Mouse (Mus musculus) forebrain, embryonic 14.5 days (tissue): ENCODE measurements at regions not wholly inside any gene's neighbourhood (a gene's known extent, or its start where the extent isn't known, plus 50 kb on each side); places are given as distances from the start of the nearest gene placed in this dataset.

Experiments used
- ATAC-seq: fragments of 200-750 bp; cut with Nextera tagmentation; 2 replicates; pipeline ENCODE4 v1.8.0; 2017; ENCODE audit warnings: mild to moderate bottlenecking, moderate library complexity
- DNase-seq: peaks from one replicate; pipeline ENCODE4 v3.0.0-alpha.2; 2015; ENCODE audit warnings: low spot score
- H3K27ac ChIP-seq: fragments of 300-500 bp; sonication (generic); 2 replicates; pipeline ENCODE4 v1.5.1; 2014; ENCODE audit warnings: low read depth, mild to moderate bottlenecking, control low read depth, low read length, moderate library complexity
- H3K27me3 ChIP-seq: fragments of 300-500 bp; sonication (generic); replicated peaks from 2 replicates; pipeline ENCODE4 v1.6.1; 2014; ENCODE audit warnings: low read length, control low read depth, mixed read lengths; ENCODE audit not compliant: control insufficient read depth, insufficient read depth
- H3K36me3 ChIP-seq: fragments of 300-500 bp; sonication (generic); 2 replicates; pipeline ENCODE4 v1.6.1; 2014; ENCODE audit warnings: low read length, control low read depth; ENCODE audit not compliant: control insufficient read depth, insufficient read depth
- H3K4me1 ChIP-seq: fragments of 300-500 bp; sonication (generic); 2 replicates; pipeline ENCODE4 v1.6.1; 2014; ENCODE audit warnings: antibody characterized with exemption, low read length, control low read depth; ENCODE audit not compliant: control insufficient read depth, insufficient read depth
- H3K4me2 ChIP-seq: fragments of 300-500 bp; sonication (generic); 2 replicates; pipeline ENCODE4 v1.6.1; 2014; ENCODE audit warnings: mild to moderate bottlenecking, control low read depth, low read length
- H3K4me3 ChIP-seq: fragments of 300-500 bp; sonication (generic); 2 replicates; pipeline ENCODE4 v1.5.1; 2014; ENCODE audit warnings: low read depth, low read length, control low read depth
- H3K9ac ChIP-seq: fragments of 300-500 bp; sonication (generic); 2 replicates; pipeline ENCODE4 v1.6.1; 2014; ENCODE audit warnings: mild to moderate bottlenecking, low read length, control low read depth, moderate library complexity
- H3K9me3 ChIP-seq: fragments of 300-500 bp; sonication (generic); replicated peaks from 2 replicates; pipeline ENCODE4 v1.6.1; 2016; ENCODE audit warnings: low read length, control low read depth, mixed read lengths; ENCODE audit not compliant: control insufficient read depth
- WGBS: fragments of 180-500 bp; shearing (Covaris S2); extraction: QIAGEN DNeasy Blood & Tissue Kit; methylation state at CpG from one replicate; pipeline ENCODE4 v1.1.7; 2014; 5-methylcytosine and 5-hydroxymethylcytosine counted together

DNA sequence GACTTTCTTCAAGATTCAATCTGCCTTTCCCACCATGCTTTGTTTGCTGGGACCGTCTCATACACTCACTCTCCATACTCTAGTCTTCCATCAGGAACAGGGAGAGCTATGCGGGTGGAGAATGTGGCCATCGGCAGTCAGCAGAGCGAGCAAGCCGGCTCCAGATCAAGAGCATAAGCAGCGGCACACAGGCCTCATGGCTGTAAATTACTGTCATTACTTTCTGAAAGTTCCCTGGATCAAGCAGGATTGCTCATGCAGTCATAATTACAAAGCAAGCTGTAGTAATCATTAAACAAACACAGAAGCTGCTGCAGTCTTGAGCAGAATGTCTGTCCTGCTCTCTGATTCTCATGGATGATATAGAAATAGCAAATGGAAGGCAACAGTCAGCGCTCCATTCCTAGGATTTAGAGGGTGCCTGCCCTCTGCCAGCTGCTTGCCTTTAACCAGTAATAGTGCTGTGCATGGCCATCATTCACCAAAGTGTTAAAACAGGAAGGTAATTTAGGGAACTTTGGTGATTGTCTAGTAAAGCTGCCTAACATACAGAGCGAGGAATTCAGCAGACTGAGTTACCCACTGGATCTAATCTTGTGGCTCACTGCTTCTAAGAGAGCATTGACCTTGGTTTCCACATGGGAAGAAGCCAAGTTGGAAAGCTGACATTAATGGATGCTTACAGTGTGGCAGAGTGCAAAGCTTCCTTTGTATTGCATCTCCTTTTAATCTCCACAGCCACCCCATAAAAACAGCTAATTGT, 298.2 kb downstream of the 1190002N15Rik start:
- DNase-seq: peak; percentile 25
- H3K27me3 ChIP-seq: no peaks in the 10 kb centered on the region
- ATAC-seq: peak; percentile 46; the same call in 1 of the 2 replicates
- H3K9me3 ChIP-seq: no peaks in the 10 kb centered on the region
- no peaks in the 10 kb centered on the region for H3K36me3 ChIP-seq
- H3K9ac ChIP-seq: no peak overlapping the region
- H3K27ac ChIP-seq: no peak overlapping the region
- H3K4me2 ChIP-seq: no peak overlapping the region
- 50% methylated on average over 8 of the region's 8 CpGs for WGBS
- H3K4me1 ChIP-seq: peaks cover 6% of the 10 kb centered on the region; the same call in 1 of the 2 replicates
- no peak overlapping the region for H3K4me3 ChIP-seq

DNA sequence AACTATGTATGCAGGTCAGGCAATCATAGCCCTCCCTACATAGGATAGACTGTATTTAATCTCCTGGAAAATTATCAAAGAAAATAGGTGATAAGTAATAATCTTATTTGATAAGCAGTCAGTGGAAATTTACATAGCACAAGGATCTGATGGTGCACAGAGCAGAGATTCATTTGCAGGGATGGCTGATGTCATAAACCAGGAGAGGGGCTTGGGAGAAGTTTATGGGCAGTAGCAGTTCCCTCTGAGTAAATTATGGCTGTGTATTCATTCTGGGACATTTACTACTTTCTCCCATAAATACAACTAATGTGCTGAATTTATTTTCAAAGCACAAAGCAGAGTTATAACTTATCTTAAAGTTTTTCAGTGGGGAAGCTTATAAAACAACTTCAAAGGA, 299.3 kb downstream of the 1190002N15Rik start:
- ATAC-seq: no peak
- Histone ChIP-seq H3K4me2 (no peak overlapping the region), H3K9me3 (no peaks in the 10 kb centered on the region), H3K27me3 (no peaks in the 10 kb centered on the region), H3K4me3 (no peak overlapping the region), H3K36me3 (no peaks in the 10 kb centered on the region), H3K9ac (no peak overlapping the region), H3K4me1 (peaks cover 6% of the 10 kb centered on the region; the same call in 1 of the 2 replicates), H3K27ac (no peak overlapping the region)
- DNase-seq: no peak

DNA sequence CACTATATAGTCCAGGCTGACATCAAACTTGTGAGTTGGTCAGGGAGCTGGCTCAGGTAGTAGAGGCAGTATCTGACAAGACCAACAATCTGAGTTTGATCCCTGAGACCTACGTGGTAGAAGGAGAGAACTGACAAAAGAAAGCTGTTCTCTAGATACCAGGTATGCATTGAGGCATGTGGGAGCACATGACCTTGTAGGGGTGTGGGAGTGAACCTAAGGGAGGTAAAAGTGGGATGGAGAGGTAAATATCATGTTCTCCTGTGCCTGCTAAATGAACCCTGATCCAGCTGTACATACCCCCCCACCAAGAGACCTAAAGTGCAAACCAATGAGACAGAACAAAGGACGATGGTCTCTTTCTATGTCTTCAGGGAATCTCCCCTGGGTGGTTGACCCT, 308.3 kb downstream of the 1190002N15Rik start:
- no peaks in the 10 kb centered on the region for H3K4me1 ChIP-seq
- H3K36me3 ChIP-seq: no peaks in the 10 kb centered on the region
- H3K9me3 ChIP-seq: no peaks in the 10 kb centered on the region
- H3K27me3 ChIP-seq: no peaks in the 10 kb centered on the region
- DNase-seq (no peak), ATAC-seq (no peak)
- no peak overlapping the region for H3K4me2 ChIP-seq
- H3K4me3 ChIP-seq: no peak overlapping the region
- H3K27ac ChIP-seq: no peak overlapping the region
- WGBS: 78% methylated on average over 2 of the region's 2 CpGs
- no peak overlapping the region for H3K9ac ChIP-seq

DNA sequence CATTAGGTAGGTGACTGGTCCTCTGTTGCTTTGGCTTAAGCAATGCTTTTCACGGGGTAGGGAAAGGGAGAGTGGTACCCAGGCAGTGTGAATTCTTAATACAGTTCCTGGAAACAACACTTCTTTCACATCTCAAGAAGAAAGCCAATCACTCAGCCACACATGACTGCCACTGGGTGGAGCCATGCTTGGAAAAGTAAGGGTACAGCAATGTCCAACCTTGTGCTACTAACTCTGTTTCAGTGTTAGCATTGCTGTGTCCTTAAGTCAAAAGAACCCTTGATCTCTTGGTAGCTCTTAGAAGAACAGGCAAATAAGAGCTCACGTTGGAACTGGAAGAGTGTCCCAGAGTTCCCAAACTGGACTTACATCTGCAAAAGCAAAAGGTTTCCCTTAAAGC, 318.8 kb downstream of the 1190002N15Rik start:
- Histone ChIP-seq H3K4me3 (no peak overlapping the region), H3K9me3 (no peaks in the 10 kb centered on the region), H3K9ac (no peak overlapping the region), H3K4me2 (no peak overlapping the region), H3K4me1 (no peaks in the 10 kb centered on the region), H3K27me3 (no peaks in the 10 kb centered on the region), H3K36me3 (no peaks in the 10 kb centered on the region), H3K27ac (no peak overlapping the region)
- ATAC-seq (no peak), DNase-seq (no peak)
- 66% methylated on average over 2 of the region's 2 CpGs for WGBS

DNA sequence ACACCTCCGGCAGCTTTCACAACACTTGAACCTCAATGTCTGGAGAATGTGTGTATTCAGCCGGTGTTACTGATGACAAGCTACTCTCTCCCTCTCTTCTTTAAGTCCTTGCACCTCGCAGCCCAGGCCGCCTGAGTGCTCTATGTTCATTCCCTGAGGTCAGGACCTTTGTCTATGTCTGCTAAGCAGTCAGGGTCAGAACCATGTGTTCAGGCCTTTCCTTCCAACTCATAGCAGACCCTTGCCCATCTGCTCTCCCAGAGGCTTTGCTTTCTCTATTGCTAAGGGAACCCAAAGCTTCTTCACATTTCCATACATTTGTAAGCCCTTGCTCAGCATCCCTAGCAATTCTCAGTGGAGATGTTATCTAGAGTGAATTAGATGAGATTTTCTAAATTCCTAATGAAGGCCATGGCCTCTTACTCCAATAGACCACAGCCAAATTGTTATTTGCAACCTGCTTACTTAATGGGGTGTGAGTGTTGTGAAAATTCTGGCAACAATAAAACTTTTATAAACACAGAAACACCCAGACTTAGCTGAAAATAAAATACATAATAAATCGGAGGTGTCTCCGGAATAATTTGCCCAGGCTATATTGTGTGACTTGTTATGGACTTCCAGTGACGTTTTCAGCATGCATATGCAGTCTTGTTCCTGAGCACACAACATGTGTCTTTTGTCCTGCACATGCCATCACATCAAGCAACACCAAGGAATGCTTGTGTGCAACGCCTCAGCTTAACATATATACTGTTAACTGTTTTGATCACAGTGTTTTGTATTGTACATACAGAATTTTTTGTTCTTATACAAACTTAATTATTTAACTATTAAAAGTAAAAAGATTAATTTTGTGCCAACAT, 321.2 kb downstream of the 1190002N15Rik start:
- no peak overlapping the region for H3K9ac ChIP-seq
- H3K27me3 ChIP-seq: no peaks in the 10 kb centered on the region
- no peaks in the 10 kb centered on the region for H3K4me1 ChIP-seq
- H3K4me2 ChIP-seq: no peak overlapping the region
- WGBS: 89% methylated on average over 8 of the region's 8 CpGs
- no peaks in the 10 kb centered on the region for H3K9me3 ChIP-seq
- DNase-seq (no peak), ATAC-seq (no peak)
- H3K4me3 ChIP-seq: no peak overlapping the region
- no peak overlapping the region for H3K27ac ChIP-seq
- no peaks in the 10 kb centered on the region for H3K36me3 ChIP-seq

DNA sequence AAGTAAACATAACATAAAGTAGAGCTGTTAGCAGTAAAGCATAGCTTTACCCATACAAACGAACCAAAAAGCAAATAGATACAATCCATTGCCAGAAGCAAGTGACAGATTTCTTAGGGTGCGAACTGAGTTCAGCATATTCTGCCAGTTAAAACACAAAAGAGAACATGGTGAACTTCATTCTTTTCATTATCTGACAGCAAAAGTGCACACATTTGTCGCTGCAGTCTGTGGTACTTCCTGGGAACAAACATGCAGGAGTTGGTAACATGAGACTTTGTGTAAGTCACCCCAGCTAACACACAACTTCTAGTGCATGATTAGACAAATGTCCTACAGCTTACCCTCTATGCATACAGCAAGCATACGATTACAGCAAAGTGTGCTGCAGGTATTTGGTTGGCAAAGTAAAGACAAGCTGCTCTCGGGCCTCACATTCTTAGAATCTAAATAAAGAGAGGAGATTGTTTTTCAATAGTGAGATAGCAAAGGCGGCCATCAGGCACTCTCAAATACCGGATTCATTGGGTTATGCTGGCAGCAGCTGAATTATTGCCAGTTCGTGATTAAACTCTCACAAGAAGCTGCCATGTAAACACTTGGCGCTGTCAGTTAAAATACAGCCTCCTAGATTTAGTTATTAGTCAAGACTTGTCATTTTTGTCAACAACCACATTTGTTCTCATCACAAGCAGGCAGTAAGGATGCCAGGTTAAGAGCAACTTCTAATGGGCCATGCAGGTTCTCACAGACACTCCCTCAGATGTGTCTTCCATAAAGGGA, 327.2 kb downstream of the 1190002N15Rik start:
- DNase-seq (peak; percentile 68), ATAC-seq (peak; percentile 50; the same call in 1 of the 2 replicates)
- Histone ChIP-seq H3K9me3 (no peaks in the 10 kb centered on the region), H3K27ac (no peak overlapping the region), H3K9ac (no peak overlapping the region), H3K27me3 (no peaks in the 10 kb centered on the region), H3K4me1 (peaks cover 3% of the 10 kb centered on the region; the same call in 1 of the 2 replicates), H3K4me3 (no peak overlapping the region), H3K4me2 (no peak overlapping the region), H3K36me3 (no peaks in the 10 kb centered on the region)
- WGBS: 64% methylated on average over 9 of the region's 9 CpGs

DNA sequence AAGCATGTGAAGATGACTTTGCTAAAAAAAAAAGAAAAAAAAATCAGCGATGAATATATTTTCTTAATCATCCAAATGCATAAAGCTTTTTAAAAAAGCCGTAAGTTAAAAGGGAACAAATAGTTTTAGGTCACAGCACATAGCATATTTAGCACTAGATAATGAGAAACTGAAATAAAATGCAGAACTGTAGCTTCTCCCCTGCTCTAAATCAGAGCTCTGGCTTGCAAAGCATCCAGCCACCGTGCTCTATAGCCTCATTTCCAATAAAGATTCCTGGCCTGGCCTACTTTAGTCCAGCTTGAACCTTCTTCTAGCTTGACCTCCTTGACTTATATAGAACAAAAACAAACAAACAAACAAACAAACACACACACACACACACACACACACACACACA, 328.9 kb downstream of the 1190002N15Rik start:
- WGBS: 88% methylated on average over 3 of the region's 3 CpGs
- Histone ChIP-seq H3K9ac (no peak overlapping the region), H3K9me3 (no peaks in the 10 kb centered on the region), H3K36me3 (no peaks in the 10 kb centered on the region), H3K27me3 (no peaks in the 10 kb centered on the region), H3K4me3 (no peak overlapping the region), H3K27ac (no peak overlapping the region), H3K4me2 (no peak overlapping the region), H3K4me1 (peaks cover 3% of the 10 kb centered on the region; the same call in 1 of the 2 replicates)
- ATAC-seq (no peak), DNase-seq (no peak)

DNA sequence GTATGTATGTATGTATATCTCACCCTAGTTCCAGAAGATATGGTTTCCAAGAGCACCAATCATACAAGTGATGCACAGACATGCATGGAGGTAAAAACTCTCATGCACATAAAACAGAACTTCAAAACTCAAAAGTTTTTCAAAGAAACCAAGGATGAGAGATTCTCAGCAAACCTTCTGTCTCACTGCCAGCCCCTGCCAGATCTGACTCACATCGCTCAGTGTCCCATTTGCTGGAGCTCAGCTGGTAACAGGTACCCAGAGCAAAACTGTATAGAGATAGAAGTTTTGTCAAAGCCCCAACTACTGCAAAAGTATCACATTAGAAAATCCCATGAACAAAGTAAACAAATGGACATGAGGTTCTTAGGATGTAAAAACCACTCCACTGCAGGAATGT, 337.0 kb downstream of the 1190002N15Rik start:
- ATAC-seq (no peak), DNase-seq (no peak)
- H3K27me3 ChIP-seq: no peaks in the 10 kb centered on the region
- no peak overlapping the region for H3K27ac ChIP-seq
- no peak overlapping the region for H3K4me2 ChIP-seq
- WGBS: 97% methylated on average over 1 of the region's 1 CpGs
- H3K36me3 ChIP-seq: no peaks in the 10 kb centered on the region
- no peaks in the 10 kb centered on the region for H3K9me3 ChIP-seq
- no peak overlapping the region for H3K9ac ChIP-seq
- H3K4me3 ChIP-seq: no peak overlapping the region
- no peaks in the 10 kb centered on the region for H3K4me1 ChIP-seq
